Mouse (Mus musculus) heart, adult 2 months (tissue): ENCODE measurements at regions not wholly inside any gene's neighbourhood (a gene's known extent, or its start where the extent isn't known, plus 50 kb on each side); places are given as distances from the start of the nearest gene placed in this dataset.

ENCODE experiments used
- CTCF ChIP-seq: fragments of 200-600 bp; IDR thresholded peaks from 2 replicates; pipeline ENCODE4 v1.8.1; 2022; ENCODE audit warnings: antibody characterized with exemption, mild to moderate bottlenecking, moderate library complexity
- EP300 ChIP-seq: fragments of 200-500 bp; IDR thresholded peaks from 2 replicates; pipeline ENCODE4 v1.6.1; 2011; ENCODE audit warnings: low read depth, low read length, control low read depth; ENCODE audit not compliant: insufficient read depth
- POLR2A ChIP-seq: fragments of 200-500 bp; IDR thresholded peaks from 2 replicates; pipeline ENCODE4 v1.6.1; 2011; ENCODE audit warnings: mild to moderate bottlenecking, low read depth, low read length, control low read depth; ENCODE audit not compliant: insufficient read depth

DNA sequence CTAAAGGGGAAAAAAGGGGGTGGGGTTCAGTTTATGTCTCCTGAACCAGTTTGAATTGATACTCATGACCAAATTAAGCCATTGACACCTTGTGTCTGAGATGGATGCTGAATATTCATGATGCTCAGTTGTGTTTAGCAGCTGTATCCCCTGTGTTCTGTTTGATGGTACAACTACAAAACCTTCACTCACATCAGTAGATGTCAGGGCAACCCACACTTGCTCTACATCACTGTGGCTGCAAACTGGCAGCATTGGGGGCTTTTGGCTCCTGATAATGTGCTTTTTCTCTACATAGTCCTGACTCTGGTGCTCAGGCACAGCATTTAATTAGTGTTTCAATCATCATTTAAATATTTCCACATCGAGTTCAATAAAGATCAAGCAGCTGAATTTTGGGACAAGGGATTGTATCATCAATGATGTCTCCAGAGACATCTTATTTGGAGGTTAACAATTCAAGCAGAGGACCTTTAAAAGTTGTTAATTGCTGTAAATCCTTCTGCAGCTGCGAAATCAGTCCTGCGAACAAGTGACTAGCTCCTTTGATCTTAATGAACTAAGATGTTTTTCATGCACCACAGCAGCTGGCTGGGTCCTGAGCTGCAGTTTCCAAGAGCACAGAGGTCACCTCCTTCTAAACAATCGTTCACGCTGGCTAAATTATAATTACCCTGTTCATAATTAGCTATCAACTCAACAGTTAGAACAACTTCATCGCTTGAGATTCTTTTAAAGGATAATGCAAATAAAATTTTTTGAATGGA is 136.4 kb upstream of the Gm4737 start:
- no peak for TF ChIP-seq POLR2A
- TF ChIP-seq CTCF, result no peak
- no peak for TF ChIP-seq EP300
